Mouse (Mus musculus) neural tube, embryonic 11.5 days (tissue): ENCODE measurements around the gene Fxyd4. TPM values are rescaled to one million over a fixed set of nuclear protein-coding genes. Genes with fewer than 3 reads are reported as not detected.

ENCODE experiments used
- ATAC-seq: fragments of 200-750 bp; cut with Nextera tagmentation; 2 replicates; pipeline ENCODE4 v1.8.0; 2017; ENCODE audit warnings: moderate number of reproducible peaks, mild to moderate bottlenecking, moderate TSS enrichment, moderate library complexity; ENCODE audit not compliant: insufficient read depth, low FRiP score, low TSS enrichment
- DNase-seq: peaks from one replicate; pipeline ENCODE4 v3.0.0-alpha.2; 2015; ENCODE audit warnings: low spot score
- H3K27ac ChIP-seq: fragments of 300-500 bp; sonication (generic); 2 replicates; pipeline ENCODE4 v1.5.1; 2014; ENCODE audit warnings: low read depth, mild to moderate bottlenecking, low read length
- H3K27me3 ChIP-seq: fragments of 300-500 bp; sonication (generic); 2 replicates; pipeline ENCODE4 v1.6.1; 2014; ENCODE audit warnings: mild to moderate bottlenecking, low read length, mixed read lengths; ENCODE audit not compliant: control insufficient read depth, insufficient read depth
- H3K36me3 ChIP-seq: fragments of 300-500 bp; sonication (generic); 2 replicates; pipeline ENCODE4 v1.6.1; 2014; ENCODE audit warnings: mild to moderate bottlenecking, low read length, moderate library complexity, mixed read lengths; ENCODE audit not compliant: control insufficient read depth, insufficient read depth
- H3K4me1 ChIP-seq: fragments of 300-500 bp; sonication (generic); 2 replicates; pipeline ENCODE4 v1.6.1; 2014; ENCODE audit warnings: low read length, mixed read lengths; ENCODE audit not compliant: control insufficient read depth, insufficient read depth
- H3K4me2 ChIP-seq: fragments of 300-500 bp; sonication (generic); 2 replicates; pipeline ENCODE4 v1.6.1; 2014; ENCODE audit warnings: low read depth, mild to moderate bottlenecking, moderate library complexity
- H3K4me3 ChIP-seq: fragments of 300-500 bp; sonication (generic); 2 replicates; pipeline ENCODE4 v1.5.1; 2014; ENCODE audit warnings: low read depth, low read length
- H3K9ac ChIP-seq: fragments of 300-500 bp; sonication (generic); 2 replicates; pipeline ENCODE4 v1.6.1; 2014; ENCODE audit warnings: mild to moderate bottlenecking, low read length
- H3K9me3 ChIP-seq: fragments of 300-500 bp; sonication (generic); 2 replicates; pipeline ENCODE4 v1.6.1; 2016; ENCODE audit warnings: low read length; ENCODE audit not compliant: control insufficient read depth
- WGBS: fragments of 180-500 bp; shearing (Covaris S2); extraction: QIAGEN DNeasy Blood & Tissue Kit; methylation state at CpG from one replicate; pipeline ENCODE4 v1.1.7; 2014; 5-methylcytosine and 5-hydroxymethylcytosine counted together
- polyA plus RNA-seq: library from polyadenylated mRNA; unstranded; fragments of >200 nt; fragmentation: Nextera tagmentation; extraction: Ambion mirVana; gene quantifications from 2 replicates; pipeline ENCODE4 v1.2.1, GENCODE M21; 2014

The Fxyd4 gene
- polyA plus RNA-seq, 1 experiment from 2014 or later, result 1.9 TPM

DNA sequence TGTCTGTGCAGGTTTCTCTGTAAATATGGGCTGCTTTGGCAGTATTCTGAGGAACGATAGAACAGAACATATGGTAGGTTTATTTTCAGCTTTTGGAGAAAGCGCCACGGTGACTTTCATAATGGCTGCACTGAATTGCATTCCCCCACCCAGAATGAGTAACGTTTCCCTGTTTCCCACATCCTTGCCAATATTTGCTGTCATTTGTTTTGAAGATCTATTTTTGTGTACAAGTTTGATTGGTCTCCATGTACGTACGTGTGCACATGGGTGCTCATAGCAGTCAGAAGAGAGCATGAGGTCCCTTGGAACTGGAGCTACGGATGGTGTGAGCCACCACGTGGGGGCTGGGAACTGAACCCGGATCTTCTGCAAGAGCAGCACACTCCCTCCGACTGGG lies 1.5 kb upstream of the Fxyd4 start:
- H3K36me3 ChIP-seq, result no peaks in the 10 kb centered on the region
- DNase-seq (no peak), ATAC-seq (no peak)
- H3K27ac ChIP-seq, result no peak overlapping the region
- H3K9ac ChIP-seq, result no peak overlapping the region
- no peaks in the 10 kb centered on the region for H3K4me1 ChIP-seq
- 88% methylated on average over 10 of the region's 10 CpGs for WGBS
- no peaks in the 10 kb centered on the region for H3K9me3 ChIP-seq
- H3K4me2 ChIP-seq, result no peak overlapping the region
- H3K27me3 ChIP-seq, result no peaks in the 10 kb centered on the region
- H3K4me3 ChIP-seq, result no peak overlapping the region

GRCm38 (mm10) chr6:117935681-117936612 lies 1.5 kb downstream of the Fxyd4 start:
- H3K36me3 ChIP-seq, result no peaks in the 10 kb centered on the region
- H3K27me3 ChIP-seq, result no peaks in the 10 kb centered on the region
- no peak overlapping the region for H3K4me3 ChIP-seq
- DNase-seq, result no peak
- no peak overlapping the region for H3K27ac ChIP-seq
- H3K9me3 ChIP-seq, result no peaks in the 10 kb centered on the region
- no peak overlapping the region for H3K4me2 ChIP-seq
- ATAC-seq, result no peak
- 94% methylated on average over 14 of the region's 14 CpGs for WGBS
- H3K9ac ChIP-seq, result no peak overlapping the region
- H3K4me1 ChIP-seq, result no peaks in the 10 kb centered on the region

DNA sequence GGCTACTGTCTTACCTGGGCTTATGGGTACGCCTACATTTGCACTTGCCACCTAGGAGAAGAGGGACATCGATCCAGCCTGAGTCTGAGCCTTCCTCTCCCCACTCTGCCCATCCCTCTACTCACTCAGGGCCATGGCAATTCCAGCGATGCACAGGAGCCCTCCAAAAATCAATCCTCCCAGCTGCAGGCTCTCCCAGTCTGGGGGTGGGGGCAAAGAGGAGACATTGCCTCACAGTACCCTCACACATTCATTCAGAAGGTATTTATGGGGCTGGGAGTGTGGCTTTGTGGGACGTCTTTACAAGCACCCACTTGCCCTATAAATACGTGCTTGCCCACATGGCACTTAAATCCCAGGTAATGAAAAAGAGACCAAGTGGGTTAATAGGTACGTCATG lies 3.2 kb downstream of the Fxyd4 start:
- H3K4me1 ChIP-seq, result no peaks in the 10 kb centered on the region
- no peaks in the 10 kb centered on the region for H3K27me3 ChIP-seq
- no peaks in the 10 kb centered on the region; the same call in 1 of the 2 replicates for H3K36me3 ChIP-seq
- no peak for DNase-seq
- H3K27ac ChIP-seq, result no peak overlapping the region
- H3K4me2 ChIP-seq, result no peak overlapping the region
- no peaks in the 10 kb centered on the region for H3K9me3 ChIP-seq
- WGBS, result 78% methylated on average over 6 of the region's 6 CpGs
- no peak overlapping the region for H3K9ac ChIP-seq
- ATAC-seq, result no peak
- H3K4me3 ChIP-seq, result no peak overlapping the region

GRCm38 (mm10) chr6:117932325-117933051 lies 5.0 kb downstream of the Fxyd4 start:
- DNase-seq, result peak; percentile 41
- ATAC-seq, result no peak
- no peak overlapping the region for H3K9ac ChIP-seq
- WGBS, result 53% methylated on average over 11 of the region's 11 CpGs
- H3K36me3 ChIP-seq, result no peaks in the 10 kb centered on the region; the same call in 1 of the 2 replicates
- H3K4me2 ChIP-seq, result no peak overlapping the region
- H3K9me3 ChIP-seq, result no peaks in the 10 kb centered on the region
- no peak overlapping the region for H3K4me3 ChIP-seq
- no peak overlapping the region for H3K27ac ChIP-seq
- no peaks in the 10 kb centered on the region for H3K27me3 ChIP-seq
- no peaks in the 10 kb centered on the region for H3K4me1 ChIP-seq

GRCm38 (mm10) chr6:117929945-117930655 lies 7.4 kb downstream of the Fxyd4 start:
- 93% methylated on average over 3 of the region's 3 CpGs for WGBS
- DNase-seq, result no peak

DNA sequence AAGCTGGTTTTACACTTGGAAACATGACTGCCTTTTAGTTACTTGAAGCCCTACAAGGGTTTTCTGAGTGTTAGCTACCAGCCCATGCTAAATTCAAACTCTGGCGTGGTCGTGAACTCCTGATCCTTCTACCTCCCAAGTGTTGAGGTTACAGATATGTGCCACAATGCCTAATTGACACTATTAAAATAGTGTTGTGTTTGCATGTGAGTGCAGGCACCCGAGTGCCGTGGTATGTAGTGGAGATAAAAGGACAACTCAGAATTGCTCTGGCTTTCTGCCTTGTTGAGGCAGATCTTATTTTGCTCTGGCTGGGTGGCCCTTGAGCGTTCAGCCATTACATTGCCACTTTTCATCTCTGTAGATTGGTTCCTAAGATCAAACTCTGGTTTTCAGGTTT lies 8.7 kb downstream of the Fxyd4 start:
- no peak overlapping the region for H3K4me3 ChIP-seq
- H3K4me2 ChIP-seq, result no peak overlapping the region
- no peak for ATAC-seq
- no peak for DNase-seq
- no peaks in the 10 kb centered on the region; the same call in none of the 2 replicates for H3K36me3 ChIP-seq
- WGBS, result 92% methylated on average over 5 of the region's 5 CpGs
- H3K27ac ChIP-seq, result no peak overlapping the region
- no peaks in the 10 kb centered on the region for H3K4me1 ChIP-seq
- H3K9me3 ChIP-seq, result no peaks in the 10 kb centered on the region
- no peaks in the 10 kb centered on the region for H3K27me3 ChIP-seq
- H3K9ac ChIP-seq, result no peak overlapping the region

More at GRCm38 (mm10) chr6:117929945-117930655, 7.4 kb downstream of the Fxyd4 start:
- Histone ChIP-seq H3K9ac (no peak overlapping the region), H3K4me2 (no peak overlapping the region), H3K36me3 (no peaks in the 10 kb centered on the region; the same call in none of the 2 replicates), H3K4me1 (no peaks in the 10 kb centered on the region), H3K9me3 (no peaks in the 10 kb centered on the region), H3K27ac (no peak overlapping the region), H3K4me3 (no peak overlapping the region), H3K27me3 (no peaks in the 10 kb centered on the region)
- no peak for ATAC-seq

GRCm38 (mm10) chr6:117927955-117928354 lies 9.5 kb downstream of the Fxyd4 start:
- Histone ChIP-seq H3K4me3 (no peak overlapping the region), H3K36me3 (no peaks in the 10 kb centered on the region; the same call in none of the 2 replicates), H3K27ac (no peak overlapping the region), H3K4me1 (no peaks in the 10 kb centered on the region), H3K27me3 (no peaks in the 10 kb centered on the region), H3K9me3 (no peaks in the 10 kb centered on the region), H3K9ac (no peak overlapping the region), H3K4me2 (no peak overlapping the region)
- DNase-seq, result no peak
- WGBS, result 90% methylated on average over 7 of the region's 7 CpGs
- ATAC-seq, result no peak

DNA sequence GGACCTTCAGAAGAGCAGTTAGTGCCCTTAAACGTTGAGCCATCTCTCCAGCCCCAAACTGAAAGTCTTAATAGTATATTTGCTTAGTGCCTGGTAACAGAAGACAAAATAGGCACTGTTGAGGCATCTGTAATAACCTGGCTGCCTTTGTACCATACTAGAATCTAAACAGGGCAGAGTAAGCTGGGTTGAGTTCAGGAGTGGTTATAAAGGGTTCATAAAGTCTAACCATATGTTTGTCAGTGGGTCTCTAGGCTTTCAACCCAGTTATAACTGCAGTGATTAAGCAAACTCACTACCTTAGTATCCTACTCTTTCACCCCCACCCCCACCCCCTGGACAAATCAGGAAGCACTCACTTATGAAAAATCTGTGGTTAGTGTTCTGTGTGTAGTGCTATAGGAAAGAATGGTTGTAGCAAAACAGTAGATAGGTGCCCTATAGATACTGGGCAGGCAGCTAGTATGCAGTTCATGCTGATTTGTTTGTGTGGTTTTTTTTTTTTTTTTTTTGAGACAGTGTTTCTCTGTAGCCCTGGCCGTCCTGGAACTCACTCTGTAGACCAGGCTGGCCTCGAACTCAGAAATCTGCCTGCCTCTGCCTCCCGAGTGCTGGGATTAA lies 10.5 kb downstream of the Fxyd4 start:
- Histone ChIP-seq H3K9ac (no peak overlapping the region), H3K9me3 (no peaks in the 10 kb centered on the region), H3K4me1 (no peaks in the 10 kb centered on the region), H3K4me3 (no peak overlapping the region), H3K36me3 (no peaks in the 10 kb centered on the region; the same call in none of the 2 replicates), H3K27me3 (no peaks in the 10 kb centered on the region), H3K27ac (no peak overlapping the region), H3K4me2 (no peak overlapping the region)
- 80% methylated on average over 4 of the region's 4 CpGs for WGBS
- DNase-seq, result no peak
- no peak for ATAC-seq
